Mouse (Mus musculus) lung, adult 2 months (tissue): ENCODE measurements around the gene Wdr62.

Source experiments
- CTCF ChIP-seq: fragments of 200-500 bp; IDR thresholded peaks from 2 replicates; pipeline ENCODE4 v1.5.1; 2011; ENCODE audit warnings: mild to moderate bottlenecking, low read length, control low read depth; ENCODE audit not compliant: insufficient read depth
- POLR2A ChIP-seq: fragments of 200-500 bp; IDR thresholded peaks from 2 replicates; pipeline ENCODE4 v1.6.1; 2011; ENCODE audit warnings: low read depth, mild to moderate bottlenecking, control low read depth, low read length, borderline replicate concordance; ENCODE audit errors: extremely low read depth

DNA sequence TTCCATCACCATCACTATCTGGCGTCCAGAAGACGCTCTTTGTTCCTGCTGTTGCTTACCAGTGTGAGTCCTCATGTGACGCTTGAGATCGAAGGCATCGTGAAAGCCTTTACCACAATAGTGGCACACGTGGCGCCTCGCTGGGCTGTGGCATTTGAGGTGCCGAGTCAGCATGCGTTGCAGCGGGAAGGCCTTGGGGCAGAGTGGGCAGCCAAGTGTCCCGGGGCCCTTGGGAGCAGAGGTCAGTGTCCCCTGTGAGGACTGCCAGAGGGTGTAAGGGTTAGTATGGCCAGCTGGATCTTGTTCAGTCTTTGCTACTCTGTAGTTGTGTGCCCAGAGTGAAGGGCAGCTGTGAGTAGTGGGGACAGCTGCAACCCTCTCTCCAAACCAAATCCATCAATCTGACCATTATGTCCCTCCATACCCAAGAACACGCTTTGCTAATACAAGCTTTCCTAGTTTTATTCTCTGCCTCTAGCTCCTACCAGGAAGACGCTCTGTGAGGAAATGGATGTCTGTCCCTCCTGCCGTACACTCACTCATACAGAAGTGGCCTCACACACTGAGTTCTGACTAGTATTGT is 45.9 kb downstream of the Wdr62 start:
- TF ChIP-seq CTCF (no peak), POLR2A (no peak)
